Mouse (Mus musculus) midbrain, embryonic 16.5 days (tissue): Measurements from ENCODE around the gene Zscan10. TPM values are rescaled to one million over a fixed set of nuclear protein-coding genes. Genes with fewer than 3 reads are reported as not detected.

Source experiments
- ATAC-seq: fragments of 200-750 bp; cut with Nextera tagmentation; 2 replicates; pipeline ENCODE4 v1.8.0; 2017; ENCODE audit warnings: moderate TSS enrichment
- H3K27ac ChIP-seq: fragments of 300-500 bp; sonication (generic); 2 replicates; pipeline ENCODE4 v1.5.1; 2014; ENCODE audit warnings: mild to moderate bottlenecking, low read length, mixed read lengths
- H3K27me3 ChIP-seq: fragments of 300-500 bp; sonication (generic); 2 replicates; pipeline ENCODE4 v1.6.1; 2014; ENCODE audit warnings: low read depth, low read length, mixed read lengths; ENCODE audit not compliant: control insufficient read depth, insufficient read depth
- H3K36me3 ChIP-seq: fragments of 300-500 bp; sonication (generic); 2 replicates; pipeline ENCODE4 v1.6.1; 2014; ENCODE audit warnings: mild to moderate bottlenecking, low read length, moderate library complexity, mixed read lengths; ENCODE audit not compliant: control insufficient read depth, insufficient read depth
- H3K4me1 ChIP-seq: fragments of 300-500 bp; sonication (generic); 2 replicates; pipeline ENCODE4 v1.6.1; 2014; ENCODE audit warnings: mild to moderate bottlenecking, low read length, mixed read lengths; ENCODE audit not compliant: control insufficient read depth, insufficient read depth
- H3K4me2 ChIP-seq: fragments of 300-500 bp; sonication (generic); 2 replicates; pipeline ENCODE4 v1.6.1; 2014; ENCODE audit warnings: mild to moderate bottlenecking, low read length, mixed read lengths
- H3K4me3 ChIP-seq: fragments of 300-500 bp; sonication (generic); 2 replicates; pipeline ENCODE4 v1.5.1; 2014; ENCODE audit warnings: low read depth, mild to moderate bottlenecking, low read length, moderate library complexity, mixed read lengths
- H3K9ac ChIP-seq: fragments of 300-500 bp; sonication (generic); 2 replicates; pipeline ENCODE4 v1.6.1; 2014; ENCODE audit warnings: low read depth, low read length, mixed read lengths
- H3K9me3 ChIP-seq: fragments of 300-500 bp; sonication (generic); replicated peaks from 2 replicates; pipeline ENCODE4 v1.6.1; 2014; ENCODE audit warnings: mild to moderate bottlenecking, low read length, mixed read lengths; ENCODE audit not compliant: control insufficient read depth, poor library complexity, severe bottlenecking
- WGBS: fragments of 180-500 bp; shearing (Covaris S2); extraction: QIAGEN DNeasy Blood & Tissue Kit; methylation state at CpG from one replicate; pipeline ENCODE4 v1.1.7; 2014; 5-methylcytosine and 5-hydroxymethylcytosine counted together
- polyA plus RNA-seq: library from polyadenylated mRNA; unstranded; fragments of >200 nt; fragmentation: Nextera tagmentation; extraction: Ambion mirVana; gene quantifications from 2 replicates; pipeline ENCODE4 v1.2.1, GENCODE M21; 2015

The Zscan10 gene
- polyA plus RNA-seq, 1 experiment from 2014 or later = not detected

- peak; percentile 12; the same call in 1 of the 2 replicates for ATAC-seq
- peak overlapping the region; percentile 39 for H3K9ac ChIP-seq
Measured at GRCm38 (mm10) chr17:23599605-23600063, 1.0 kb upstream of the Zscan10 start.

GRCm38 (mm10) chr17:23601836-23602585 lies 1.4 kb downstream of the Zscan10 start:
- H3K9ac ChIP-seq = no peak overlapping the region
- H3K27me3 ChIP-seq = no peaks in the 10 kb centered on the region; the same call in 1 of the 2 replicates
- ATAC-seq = no peak
- 46% methylated on average over 10 of the region's 10 CpGs for WGBS
- peaks cover 3% of the 10 kb centered on the region; the same call in 1 of the 2 replicates for H3K4me1 ChIP-seq
- H3K36me3 ChIP-seq = no peaks in the 10 kb centered on the region
- no peak overlapping the region for H3K4me3 ChIP-seq
- no peaks in the 10 kb centered on the region for H3K9me3 ChIP-seq
- no peak overlapping the region for H3K27ac ChIP-seq
- H3K4me2 ChIP-seq = no peak overlapping the region

More at GRCm38 (mm10) chr17:23599605-23600063, 1.0 kb upstream of the Zscan10 start:
- H3K4me3 ChIP-seq = peak overlapping the region; percentile 37
- H3K27me3 ChIP-seq = no peaks in the 10 kb centered on the region; the same call in 1 of the 2 replicates
- H3K9me3 ChIP-seq = no peaks in the 10 kb centered on the region
- H3K27ac ChIP-seq = peak overlapping the region; percentile 38
- H3K36me3 ChIP-seq = no peaks in the 10 kb centered on the region
- peak overlapping the region; percentile 52 for H3K4me2 ChIP-seq
- peaks cover 3% of the 10 kb centered on the region; the same call in 1 of the 2 replicates for H3K4me1 ChIP-seq
- 42% methylated on average over 7 of the region's 7 CpGs for WGBS

GRCm38 (mm10) chr17:23603077-23603476 lies 2.4 kb downstream of the Zscan10 start:
- Histone ChIP-seq H3K4me1 (peaks cover 3% of the 10 kb centered on the region; the same call in 1 of the 2 replicates), H3K9ac (no peak overlapping the region), H3K4me2 (no peak overlapping the region), H3K36me3 (no peaks in the 10 kb centered on the region), H3K27me3 (no peaks in the 10 kb centered on the region; the same call in 1 of the 2 replicates), H3K9me3 (no peaks in the 10 kb centered on the region), H3K4me3 (no peak overlapping the region), H3K27ac (no peak overlapping the region)
- 14% methylated on average over 8 of the region's 8 CpGs for WGBS
- no peak for ATAC-seq

- Histone ChIP-seq H3K27ac (no peak overlapping the region), H3K27me3 (no peaks in the 10 kb centered on the region; the same call in 1 of the 2 replicates), H3K9me3 (no peaks in the 10 kb centered on the region), H3K4me1 (peaks cover 3% of the 10 kb centered on the region; the same call in 1 of the 2 replicates), H3K36me3 (no peaks in the 10 kb centered on the region), H3K4me3 (no peak overlapping the region), H3K4me2 (no peak overlapping the region), H3K9ac (no peak overlapping the region)
- 51% methylated on average over 2 of the region's 2 CpGs for WGBS
- no peak for ATAC-seq
Measured at GRCm38 (mm10) chr17:23603542-23603941, 2.9 kb downstream of the Zscan10 start.

GRCm38 (mm10) chr17:23604394-23604793 lies 3.7 kb downstream of the Zscan10 start:
- Histone ChIP-seq H3K4me1 (peaks cover 2% of the 10 kb centered on the region; the same call in 1 of the 2 replicates), H3K27ac (no peak overlapping the region), H3K4me2 (no peak overlapping the region), H3K27me3 (no peaks in the 10 kb centered on the region; the same call in 1 of the 2 replicates), H3K9ac (no peak overlapping the region), H3K36me3 (no peaks in the 10 kb centered on the region), H3K4me3 (no peak overlapping the region), H3K9me3 (no peaks in the 10 kb centered on the region)
- no peak for ATAC-seq
- WGBS = 79% methylated on average over 7 of the region's 7 CpGs

- ATAC-seq = no peak
- Histone ChIP-seq H3K36me3 (no peaks in the 10 kb centered on the region), H3K9me3 (no peaks in the 10 kb centered on the region), H3K27ac (no peak overlapping the region), H3K4me3 (no peak overlapping the region), H3K4me1 (no peaks in the 10 kb centered on the region), H3K27me3 (no peaks in the 10 kb centered on the region; the same call in 1 of the 2 replicates), H3K9ac (no peak overlapping the region), H3K4me2 (no peak overlapping the region)
- WGBS = 85% methylated on average over 8 of the region's 8 CpGs
Measured at GRCm38 (mm10) chr17:23605220-23605619, 4.6 kb downstream of the Zscan10 start.

GRCm38 (mm10) chr17:23609612-23610011 lies 9.0 kb downstream of the Zscan10 start:
- ATAC-seq = no peak
- Histone ChIP-seq H3K27me3 (no peaks in the 10 kb centered on the region), H3K4me1 (no peaks in the 10 kb centered on the region), H3K9ac (no peak overlapping the region), H3K4me2 (no peak overlapping the region), H3K9me3 (no peaks in the 10 kb centered on the region), H3K36me3 (no peaks in the 10 kb centered on the region), H3K4me3 (no peak overlapping the region), H3K27ac (no peak overlapping the region)
- 95% methylated on average over 24 of the region's 24 CpGs for WGBS

GRCm38 (mm10) chr17:23610361-23610800 lies 9.7 kb downstream of the Zscan10 start:
- H3K9me3 ChIP-seq = no peaks in the 10 kb centered on the region
- no peaks in the 10 kb centered on the region for H3K4me1 ChIP-seq
- WGBS = 85% methylated on average over 28 of the region's 28 CpGs
- H3K36me3 ChIP-seq = no peaks in the 10 kb centered on the region
- no peak overlapping the region for H3K9ac ChIP-seq
- no peak overlapping the region for H3K4me2 ChIP-seq
- no peak overlapping the region for H3K4me3 ChIP-seq
- H3K27ac ChIP-seq = no peak overlapping the region
- ATAC-seq = no peak
- no peaks in the 10 kb centered on the region for H3K27me3 ChIP-seq

- no peak for ATAC-seq
- no peak overlapping the region for H3K27ac ChIP-seq
- no peak overlapping the region for H3K4me3 ChIP-seq
- no peaks in the 10 kb centered on the region; the same call in 1 of the 2 replicates for H3K27me3 ChIP-seq
- H3K9me3 ChIP-seq = no peaks in the 10 kb centered on the region
- no peaks in the 10 kb centered on the region for H3K36me3 ChIP-seq
- H3K4me2 ChIP-seq = no peak overlapping the region
- H3K9ac ChIP-seq = no peak overlapping the region
- no peaks in the 10 kb centered on the region for H3K4me1 ChIP-seq
- 72% methylated on average over 9 of the region's 9 CpGs for WGBS
Measured at GRCm38 (mm10) chr17:23617087-23617486, 16.4 kb downstream of the Zscan10 start.
